ENCODE assay signal across 21 mouse cellular contexts in genomic region chr16:17851331-17851730, GRCm38 (mm10). TPM values are rescaled to one million over a fixed set of nuclear protein-coding genes. Genes with fewer than 3 reads are reported as not detected.
"Had no signal": no experiment of that assay in that cellular context is flagged by ENCODE, and none has a peak within 500 bp of the region (broad histone marks: within the 10 kb centered on the region; RNA-seq: fewer than 3 reads in every experiment).

No protein-coding gene starts in this region.

- H3K27me3 ChIP-seq: neural tube, embryonic 13.5 days; stomach, embryonic 15.5 days had no signal

- H3K27ac ChIP-seq: midbrain, embryonic 10.5 days; neural tube, embryonic 13.5 days; stomach, embryonic 15.5 days; stomach, postnatal 0 days had no signal

- H3K4me3 ChIP-seq: midbrain, embryonic 10.5 days; myocyte; neural tube, embryonic 13.5 days; stomach, embryonic 15.5 days had no signal

- DNase-seq: lung, adult 18-20 months; lung, embryonic 14.5 days; lung, postnatal 10 days; lung, postnatal 4 days; midbrain, embryonic 14.5 days; right cerebral cortex, postnatal 14 days; thymus, adult 2 months; thymus, postnatal 25 days; thymus, postnatal 4 days had no signal

- H3K9ac ChIP-seq: lung, embryonic 14.5 days; neural tube, embryonic 13.5 days; stomach, embryonic 15.5 days had no signal

- H3K4me1 ChIP-seq: midbrain, embryonic 10.5 days; neural tube, embryonic 13.5 days; stomach, embryonic 15.5 days had no signal

- H3K9me3 ChIP-seq: midbrain, embryonic 10.5 days; neural tube, embryonic 13.5 days; stomach, embryonic 15.5 days had no signal

- H3K4me2 ChIP-seq: lung, embryonic 14.5 days; neural tube, embryonic 13.5 days; stomach, embryonic 15.5 days had no signal

- ATAC-seq: midbrain, embryonic 16.5 days had no signal

RNA-seq across cellular contexts. Expression of gene B830017H08Rik, which starts 18.4 kb away (rescaled TPM):
- total RNA-seq: megakaryocyte, adult 5-6 weeks; megakaryocyte-erythroid progenitor cell, adult 5-6 weeks; neutrophil, adult 5-6 weeks had no signal
- polyA plus RNA-seq: lung, embryonic 16.5 days; midbrain, embryonic 10.5 days; spleen, adult 2 months; stomach, embryonic 15.5 days; stomach, postnatal 0 days; thymus, adult 2 months; urinary bladder, adult 2 months had no signal

RNA-seq across cellular contexts. Expression of gene Gm20518, which starts 40.1 kb away (rescaled TPM):
- polyA plus RNA-seq: stomach, postnatal 0 days had no signal

RNA-seq across cellular contexts. Expression of gene Tssk1, which starts 42.7 kb away (rescaled TPM):
- total RNA-seq: megakaryocyte, adult 5-6 weeks; neutrophil, adult 5-6 weeks had no signal
- polyA plus RNA-seq: lung, embryonic 16.5 days; spleen, adult 2 months; stomach, embryonic 15.5 days had no signal
